Mouse (Mus musculus) heart, adult 2 months (tissue): ENCODE measurements around the gene Tnk1.

ENCODE experiments used
- CTCF ChIP-seq: fragments of 200-600 bp; IDR thresholded peaks from 2 replicates; pipeline ENCODE4 v1.8.1; 2022; ENCODE audit warnings: antibody characterized with exemption, mild to moderate bottlenecking, moderate library complexity
- POLR2A ChIP-seq: fragments of 200-500 bp; IDR thresholded peaks from 2 replicates; pipeline ENCODE4 v1.6.1; 2011; ENCODE audit warnings: mild to moderate bottlenecking, low read depth, low read length, control low read depth; ENCODE audit not compliant: insufficient read depth

GRCm38 (mm10) chr11:69835326-69835965, 23.1 kb downstream of the Tnk1 start:
- no peak for TF ChIP-seq CTCF
- no peak for TF ChIP-seq POLR2A
